Mouse (Mus musculus) stomach, embryonic 16.5 days (tissue): ENCODE data around the gene Ccdc125. TPM values are rescaled to one million over a fixed set of nuclear protein-coding genes. Genes with fewer than 3 reads are reported as not detected.
A peak's percentile ranks its signal among the peaks of the same experiment; 100 is the strongest.
"Not testable (repeated sequence)": the region's sequence is repeated elsewhere in the genome, so short reads cannot be mapped to it uniquely, and the experiment has no call there.

Experiments
- ATAC-seq: fragments of 200-750 bp; cut with Nextera tagmentation; 2 replicates; pipeline ENCODE4 v1.8.0; 2017; ENCODE audit warnings: moderate number of reproducible peaks, moderate TSS enrichment; ENCODE audit not compliant: insufficient read depth, low FRiP score
- H3K27ac ChIP-seq: fragments of 300-500 bp; sonication (generic); 2 replicates; pipeline ENCODE4 v1.5.1; 2014; ENCODE audit warnings: low read length
- H3K27me3 ChIP-seq: fragments of 300-500 bp; sonication (generic); 2 replicates; pipeline ENCODE4 v1.6.1; 2014; ENCODE audit warnings: low read length, control low read depth, mixed read lengths; ENCODE audit not compliant: control insufficient read depth, insufficient read depth
- H3K36me3 ChIP-seq: fragments of 300-500 bp; sonication (generic); 2 replicates; pipeline ENCODE4 v1.6.1; 2014; ENCODE audit warnings: low read length; ENCODE audit not compliant: control insufficient read depth, insufficient read depth
- H3K4me1 ChIP-seq: fragments of 300-500 bp; sonication (generic); 2 replicates; pipeline ENCODE4 v1.6.1; 2014; ENCODE audit warnings: low read length, control low read depth, mixed read lengths; ENCODE audit not compliant: control insufficient read depth, insufficient read depth
- H3K4me2 ChIP-seq: fragments of 300-500 bp; sonication (generic); 2 replicates; pipeline ENCODE4 v1.6.1; 2014; ENCODE audit warnings: low read depth, low read length, mixed read lengths
- H3K4me3 ChIP-seq: fragments of 300-500 bp; sonication (generic); replicated peaks from 2 replicates; pipeline ENCODE4 v1.5.1; 2014; ENCODE audit warnings: mild to moderate bottlenecking, low read length
- H3K9ac ChIP-seq: fragments of 300-500 bp; sonication (generic); 2 replicates; pipeline ENCODE4 v1.6.1; 2014; ENCODE audit warnings: low read length
- H3K9me3 ChIP-seq: fragments of 300-500 bp; sonication (generic); replicated peaks from 2 replicates; pipeline ENCODE4 v1.6.1; 2016; ENCODE audit warnings: low read length, control low read depth; ENCODE audit not compliant: control insufficient read depth
- WGBS: fragments of 180-500 bp; shearing (Covaris S2); extraction: QIAGEN DNeasy Blood & Tissue Kit; methylation state at CpG from one replicate; pipeline ENCODE4 v1.1.7; 2014; 5-methylcytosine and 5-hydroxymethylcytosine counted together
- polyA plus RNA-seq: library from polyadenylated mRNA; unstranded; fragments of >200 nt; fragmentation: Nextera tagmentation; extraction: Ambion mirVana; gene quantifications from 2 replicates; pipeline ENCODE4 v1.2.1, GENCODE M21; 2015

Gene Ccdc125
- polyA plus RNA-seq, 1 experiment from 2014 or later = 8.1 TPM

GRCm38 (mm10) chr13:100730861-100731176 lies 61.3 kb downstream of the Ccdc125 start, which contains the start of gene Cdk7:
Gene Cdk7, minus strand, starts transcription at chr13:100730939.
- H3K36me3 ChIP-seq = peaks cover 7% of the 10 kb centered on the region
- H3K4me2 ChIP-seq = peak within 1 kb of the TSS; percentile 63
- H3K27me3 ChIP-seq = no peaks in the 10 kb centered on the region
- under 1% methylated on average over 19 of the region's 19 CpGs for WGBS
- peak; percentile 99 for ATAC-seq
- H3K4me1 ChIP-seq = peaks cover 11% of the 10 kb centered on the region
- peak within 1 kb of the TSS; percentile 97 for H3K4me3 ChIP-seq
- H3K9me3 ChIP-seq = no peaks in the 10 kb centered on the region
- peak within 1 kb of the TSS; percentile 94 for H3K27ac ChIP-seq
- H3K9ac ChIP-seq = peak within 1 kb of the TSS; percentile 97

DNA sequence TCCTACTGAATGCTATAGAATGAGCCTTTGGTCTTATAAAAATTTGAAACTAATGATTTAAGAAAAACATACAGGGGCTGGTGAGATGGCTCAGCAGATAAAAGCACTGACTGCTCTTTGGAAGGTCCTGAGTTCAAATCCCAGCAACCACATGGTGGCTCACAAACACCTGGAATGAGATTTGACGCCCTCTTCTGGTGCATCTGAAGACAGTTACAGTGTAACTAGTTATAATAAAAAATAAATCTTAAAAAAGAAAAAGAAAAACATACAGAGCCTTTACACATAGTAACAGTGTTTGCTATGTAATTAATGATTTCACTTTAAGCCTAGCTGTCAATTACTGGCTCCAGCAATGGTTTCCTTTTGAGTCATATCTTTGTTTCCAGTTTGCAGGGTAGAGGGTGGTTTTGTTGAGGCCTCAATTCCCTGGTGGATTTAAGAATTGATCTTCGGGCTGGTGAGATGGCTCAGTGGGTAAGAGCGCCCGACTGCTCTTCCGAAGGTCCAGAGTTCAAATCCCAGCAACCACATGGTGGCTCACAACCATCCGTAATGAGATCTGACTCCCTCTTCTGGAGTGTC lies 62.0 kb downstream of the Ccdc125 start:
- WGBS = 86% methylated on average over 5 of the region's 6 CpGs
- ATAC-seq, H3K36me3 ChIP-seq, H3K9me3 ChIP-seq, H3K27me3 ChIP-seq: not testable (repeated sequence)
- H3K27ac ChIP-seq = peak overlapping the region; percentile 94
- 0 out of 2 replicates have a peak overlapping the region, but pooled peaks have one; percentile 97 for H3K4me3 ChIP-seq
- H3K4me1 ChIP-seq = peaks cover 11% of the 10 kb centered on the region
- H3K4me2 ChIP-seq = peak overlapping the region; percentile 63
- peak overlapping the region; percentile 68; the same call in 1 of the 2 replicates for H3K9ac ChIP-seq

GRCm38 (mm10) chr13:100732756-100733155 lies 63.2 kb downstream of the Ccdc125 start:
- Histone ChIP-seq H3K4me2 (no peak overlapping the region), H3K27ac (no peak overlapping the region), H3K9me3 (no peaks in the 10 kb centered on the region), H3K4me1 (peaks cover 11% of the 10 kb centered on the region), H3K36me3 (peaks cover 5% of the 10 kb centered on the region), H3K4me3 (no peak overlapping the region), H3K9ac (no peak overlapping the region), H3K27me3 (no peaks in the 10 kb centered on the region)
- 92% methylated on average over 2 of the region's 2 CpGs for WGBS
- ATAC-seq = no peak

DNA sequence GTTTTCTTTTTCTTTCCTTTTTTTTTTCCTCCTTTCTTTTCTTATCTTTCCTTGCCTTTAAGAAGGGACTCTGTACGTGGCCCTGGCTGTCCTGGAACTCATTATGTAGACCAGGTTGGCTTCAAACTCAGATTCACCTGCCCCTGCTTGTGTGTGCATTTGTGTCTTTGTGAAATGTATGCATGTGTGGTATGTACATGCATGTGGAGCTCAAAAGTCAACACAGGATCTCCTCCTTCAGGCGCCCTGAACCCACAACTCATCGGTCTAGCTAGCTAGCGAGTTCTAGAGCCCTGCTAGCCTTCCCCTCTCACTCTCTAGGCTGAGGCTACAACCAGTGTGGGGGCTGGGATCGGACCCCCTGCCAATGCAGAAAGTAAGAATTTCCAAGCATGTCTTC lies 73.3 kb downstream of the Ccdc125 start:
- H3K9ac ChIP-seq = no peak overlapping the region
- H3K27me3 ChIP-seq = no peaks in the 10 kb centered on the region
- 83% methylated on average over 5 of the region's 5 CpGs for WGBS
- H3K4me1 ChIP-seq = peaks cover 11% of the 10 kb centered on the region
- H3K9me3 ChIP-seq = no peaks in the 10 kb centered on the region
- ATAC-seq = no peak
- no peaks in the 10 kb centered on the region for H3K36me3 ChIP-seq
- H3K27ac ChIP-seq = no peak overlapping the region
- no peak overlapping the region; the same call in 1 of the 2 replicates for H3K4me3 ChIP-seq
- 0 out of 2 replicates have a peak overlapping the region, but pooled peaks have one; percentile 68 for H3K4me2 ChIP-seq

GRCm38 (mm10) chr13:100743346-100744035 lies 74.0 kb downstream of the Ccdc125 start:
- H3K9me3 ChIP-seq = no peaks in the 10 kb centered on the region
- peak; percentile 19 for ATAC-seq
- H3K27ac ChIP-seq = peak overlapping the region; percentile 98
- WGBS = 42% methylated on average over 11 of the region's 11 CpGs
- H3K4me2 ChIP-seq = peak overlapping the region; percentile 68
- peak overlapping the region; percentile 93 for H3K9ac ChIP-seq
- H3K4me1 ChIP-seq = peaks cover 11% of the 10 kb centered on the region
- H3K36me3 ChIP-seq = no peaks in the 10 kb centered on the region
- H3K27me3 ChIP-seq = no peaks in the 10 kb centered on the region
- H3K4me3 ChIP-seq = peak overlapping the region; percentile 94

DNA sequence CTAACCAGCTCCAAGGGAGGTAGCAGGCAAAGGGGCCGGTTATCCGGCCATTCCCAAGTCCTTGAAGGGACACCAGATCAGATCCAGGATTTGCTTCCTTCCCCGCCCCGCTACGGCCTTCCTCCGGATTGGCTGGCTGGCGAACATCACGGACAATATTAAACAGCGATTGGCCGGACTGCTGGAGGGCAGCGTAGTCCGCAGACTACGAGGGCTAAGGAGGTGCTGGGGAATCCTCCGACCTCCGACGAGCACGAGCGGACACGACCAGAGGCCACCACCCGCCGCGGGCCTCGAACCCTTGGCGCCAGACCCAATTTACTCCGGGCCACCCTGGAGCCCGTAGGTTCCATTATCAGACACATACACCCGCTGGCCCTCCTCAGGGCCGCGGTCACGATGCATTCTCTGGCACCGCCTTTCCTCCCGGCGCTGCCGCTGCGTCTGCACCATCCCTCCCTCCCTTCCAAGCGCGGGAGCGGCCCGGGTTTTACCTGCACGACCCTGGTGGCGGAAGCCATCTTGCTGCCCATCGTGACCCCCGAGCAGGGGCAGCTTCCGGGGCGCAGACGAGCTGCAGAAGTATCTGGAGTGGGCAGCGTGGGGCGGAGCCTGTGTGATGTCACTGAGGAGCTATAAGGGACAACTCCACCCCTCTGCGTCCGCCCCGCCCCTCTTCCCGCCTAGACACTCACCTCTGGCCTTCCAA lies 74.7 kb downstream of the Ccdc125 start, which contains the start of gene Mrps36:
Mrps36 (minus strand) TSS at position 624 of the 709 bp plus-strand sequence.
- no peaks in the 10 kb centered on the region for H3K36me3 ChIP-seq
- H3K4me1 ChIP-seq = peaks cover 11% of the 10 kb centered on the region
- peak within 1 kb of the TSS; percentile 93 for H3K9ac ChIP-seq
- no peaks in the 10 kb centered on the region for H3K27me3 ChIP-seq
- WGBS = under 1% methylated on average over 52 of the region's 52 CpGs
- peak within 1 kb of the TSS; percentile 68 for H3K4me2 ChIP-seq
- H3K27ac ChIP-seq = peak within 1 kb of the TSS; percentile 98
- peak within 1 kb of the TSS; percentile 94 for H3K4me3 ChIP-seq
- peak; percentile 95 for ATAC-seq
- H3K9me3 ChIP-seq = no peaks in the 10 kb centered on the region

DNA sequence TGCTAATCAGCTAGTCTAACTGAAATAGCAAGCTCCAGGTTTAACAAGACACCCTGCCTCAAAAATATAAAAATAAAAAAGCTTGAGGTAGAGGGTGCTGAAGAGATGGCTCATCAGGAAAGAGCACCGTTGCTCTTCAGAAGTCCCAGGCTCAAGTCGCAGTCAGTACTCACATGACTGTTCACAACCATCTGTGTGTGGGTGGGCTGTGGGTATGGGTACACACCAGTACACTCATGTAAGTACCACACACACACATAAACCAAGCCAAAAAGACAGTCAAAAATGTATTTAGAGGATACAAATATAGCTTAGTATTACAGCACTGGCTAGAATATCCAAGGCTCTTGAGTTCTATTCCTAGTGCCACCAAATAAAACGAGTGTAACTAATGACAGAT lies 76.6 kb downstream of the Ccdc125 start:
- no peak for ATAC-seq
- Histone ChIP-seq H3K27ac (no peak overlapping the region), H3K4me3 (no peak overlapping the region), H3K4me1 (peaks cover 11% of the 10 kb centered on the region), H3K36me3 (no peaks in the 10 kb centered on the region), H3K9ac (no peak overlapping the region), H3K9me3 (no peaks in the 10 kb centered on the region), H3K4me2 (no peak overlapping the region), H3K27me3 (no peaks in the 10 kb centered on the region)
- 84% methylated on average over 3 of the region's 3 CpGs for WGBS
